Mouse (Mus musculus): Measurements from ENCODE around the gene Zfp341. TPM values are rescaled to one million over a fixed set of nuclear protein-coding genes. Genes with fewer than 3 reads are reported as not detected.

Zfp341 gene
- total and polyA plus RNA-seq, 2 experiments from 2014 or later = 1.5 to 7.7 TPM

DNA sequence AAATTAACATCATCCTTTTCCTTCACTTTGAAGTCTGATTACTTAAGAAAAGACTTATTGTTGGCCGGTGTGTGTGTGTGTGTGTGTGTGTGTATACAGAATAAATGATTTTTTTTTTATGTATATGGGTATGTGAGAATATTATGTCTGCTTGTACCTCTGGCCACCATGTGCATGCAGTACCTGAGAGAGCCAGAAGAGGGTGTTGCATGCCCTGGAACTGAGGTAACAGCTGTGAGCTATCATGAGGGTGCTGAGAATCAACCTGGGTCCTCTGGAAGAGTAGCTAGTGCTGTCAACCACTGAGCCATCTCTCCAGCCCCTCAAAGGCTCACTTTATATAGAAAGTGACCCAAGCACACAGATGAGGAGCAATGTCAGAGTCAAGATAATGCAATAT lies 31.7 kb upstream of the Zfp341 start:
- Histone ChIP-seq H3K4me2 (ENCODE audit: low read depth, low read length, poor library complexity, severe bottlenecking) (no peak overlapping the region), H3K27me3 (ENCODE audit: insufficient read depth, low read length) (no peaks in the 10 kb centered on the region), H3K36me3 (ENCODE audit: insufficient read depth, low read length) (no peaks in the 10 kb centered on the region), H3K4me3 (ENCODE audit: low read depth, low read length) (no peak overlapping the region), H3K4me1 (ENCODE audit: insufficient read depth, low read length) (peaks cover 4% of the 10 kb centered on the region; the same call in 1 of the 2 replicates), H3K9me3 (ENCODE audit: low read length) (no peaks in the 10 kb centered on the region), H3K9ac (replicated peaks; ENCODE audit: low read length, poor library complexity, severe bottlenecking) (no peak overlapping the region), H3K27ac (ENCODE audit: low read depth, low read length) (no peak overlapping the region)
- no peak for ATAC-seq (ENCODE audit: low FRiP score)
- no peak for DNase-seq (ENCODE audit: low spot score)
- 89% methylated on average over 1 of the region's 1 CpGs for WGBS
- TF ChIP-seq CTCF (IDR thresholded peaks at IDR 0.05) = peak; percentile 36

DNA sequence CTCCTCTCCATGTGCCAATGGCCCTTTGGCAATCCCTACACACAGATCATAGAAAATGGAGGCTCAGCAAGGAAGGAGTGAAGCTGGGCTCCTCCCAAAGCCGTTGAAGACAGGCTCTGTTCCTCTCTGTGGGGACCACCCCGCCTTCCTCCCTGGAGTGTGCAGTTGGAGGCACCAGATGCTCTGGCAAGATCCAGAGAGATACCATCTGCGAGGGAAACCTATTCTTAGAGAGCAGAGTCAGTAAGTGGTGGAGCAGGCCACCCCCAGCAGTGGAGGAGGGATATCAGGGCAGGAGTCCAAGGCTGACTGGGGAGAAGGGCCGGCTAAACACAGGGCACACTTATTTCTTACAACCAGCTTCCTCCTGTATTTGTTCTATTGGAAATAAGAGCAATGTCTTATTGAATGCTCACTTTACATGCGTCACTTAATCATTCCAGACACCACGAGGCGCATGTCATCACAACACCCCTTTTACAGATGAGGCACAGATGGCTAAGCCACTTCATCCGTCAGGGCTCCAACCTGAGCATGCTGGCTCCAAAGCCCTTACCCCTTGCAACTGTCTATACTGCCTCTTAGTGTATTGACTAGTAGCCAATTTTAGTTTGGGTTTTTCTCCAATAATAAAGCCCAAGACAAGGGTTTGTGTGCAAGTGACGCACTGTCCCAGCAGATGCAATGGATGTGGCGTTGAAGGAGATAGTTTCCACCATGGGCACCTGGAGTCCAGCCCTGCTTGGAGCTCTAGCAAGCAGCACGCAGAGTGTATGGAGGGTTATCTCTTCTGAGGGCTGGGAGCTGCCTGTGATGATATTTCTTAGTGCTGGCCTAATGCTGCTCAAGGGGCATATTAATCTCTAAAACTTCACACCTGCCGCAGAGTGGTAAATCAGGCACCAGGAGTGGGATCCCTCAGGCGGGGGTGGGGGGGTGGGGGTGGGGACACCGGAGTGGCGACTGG lies 28.9 kb upstream of the Zfp341 start:
- H3K4me2 ChIP-seq (ENCODE audit: low read depth, low read length, poor library complexity, severe bottlenecking) = no peak overlapping the region
- DNase-seq (ENCODE audit: low spot score) (peak; percentile 85), ATAC-seq (ENCODE audit: low FRiP score) (peak; percentile 68; the same call in 1 of the 2 replicates)
- no peaks in the 10 kb centered on the region for H3K4me1 ChIP-seq (ENCODE audit: insufficient read depth, low read length)
- no peak overlapping the region for H3K9ac ChIP-seq (replicated peaks; ENCODE audit: low read length, poor library complexity, severe bottlenecking)
- H3K9me3 ChIP-seq (ENCODE audit: low read length) = no peaks in the 10 kb centered on the region
- WGBS = 56% methylated on average over 15 of the region's 15 CpGs
- H3K27ac ChIP-seq (ENCODE audit: low read depth, low read length) = no peak overlapping the region
- H3K36me3 ChIP-seq (ENCODE audit: insufficient read depth, low read length) = peaks cover 5% of the 10 kb centered on the region; the same call in 1 of the 2 replicates
- H3K4me3 ChIP-seq (ENCODE audit: low read depth, low read length) = no peak overlapping the region
- H3K27me3 ChIP-seq (ENCODE audit: insufficient read depth, low read length) = no peaks in the 10 kb centered on the region
- no peak for TF ChIP-seq CTCF (IDR thresholded peaks at IDR 0.05)

GRCm38 (mm10) chr2:154584931-154585601 lies 28.0 kb upstream of the Zfp341 start:
- DNase-seq (ENCODE audit: low spot score) = peak; percentile 52
- 56% methylated on average over 17 of the region's 17 CpGs for WGBS
- H3K27ac ChIP-seq (ENCODE audit: low read depth, low read length) = no peak overlapping the region

GRCm38 (mm10) chr2:154586405-154586804 lies 26.7 kb upstream of the Zfp341 start:
- 80% methylated on average over 5 of the region's 5 CpGs for WGBS
- TF ChIP-seq CTCF (IDR thresholded peaks at IDR 0.05) = peak; percentile 70
- H3K36me3 ChIP-seq (ENCODE audit: insufficient read depth, low read length) = peaks cover 5% of the 10 kb centered on the region; the same call in 1 of the 2 replicates
- no peak overlapping the region for H3K9ac ChIP-seq (replicated peaks; ENCODE audit: low read length, poor library complexity, severe bottlenecking)
- no peaks in the 10 kb centered on the region for H3K4me1 ChIP-seq (ENCODE audit: insufficient read depth, low read length)
- ATAC-seq (ENCODE audit: low FRiP score) (no peak), DNase-seq (ENCODE audit: low spot score) (peak; percentile 58)
- no peak overlapping the region for H3K4me3 ChIP-seq (ENCODE audit: low read depth, low read length)
- no peaks in the 10 kb centered on the region for H3K9me3 ChIP-seq (ENCODE audit: low read length)
- no peak overlapping the region for H3K4me2 ChIP-seq (ENCODE audit: low read depth, low read length, poor library complexity, severe bottlenecking)
- no peaks in the 10 kb centered on the region for H3K27me3 ChIP-seq (ENCODE audit: insufficient read depth, low read length)
- H3K27ac ChIP-seq (ENCODE audit: low read depth, low read length) = no peak overlapping the region

More at GRCm38 (mm10) chr2:154584931-154585601, 28.0 kb upstream of the Zfp341 start:
- ATAC-seq (ENCODE audit: low FRiP score) = no peak
- H3K27me3 ChIP-seq (ENCODE audit: insufficient read depth, low read length) = no peaks in the 10 kb centered on the region
- H3K9ac ChIP-seq (replicated peaks; ENCODE audit: low read length, poor library complexity, severe bottlenecking) = no peak overlapping the region
- H3K4me1 ChIP-seq (ENCODE audit: insufficient read depth, low read length) = no peaks in the 10 kb centered on the region
- no peak for TF ChIP-seq CTCF (IDR thresholded peaks at IDR 0.05)
- H3K36me3 ChIP-seq (ENCODE audit: insufficient read depth, low read length) = peaks cover 5% of the 10 kb centered on the region; the same call in 1 of the 2 replicates
- no peak overlapping the region for H3K4me3 ChIP-seq (ENCODE audit: low read depth, low read length)
- no peaks in the 10 kb centered on the region for H3K9me3 ChIP-seq (ENCODE audit: low read length)
- H3K4me2 ChIP-seq (ENCODE audit: low read depth, low read length, poor library complexity, severe bottlenecking) = no peak overlapping the region

DNA sequence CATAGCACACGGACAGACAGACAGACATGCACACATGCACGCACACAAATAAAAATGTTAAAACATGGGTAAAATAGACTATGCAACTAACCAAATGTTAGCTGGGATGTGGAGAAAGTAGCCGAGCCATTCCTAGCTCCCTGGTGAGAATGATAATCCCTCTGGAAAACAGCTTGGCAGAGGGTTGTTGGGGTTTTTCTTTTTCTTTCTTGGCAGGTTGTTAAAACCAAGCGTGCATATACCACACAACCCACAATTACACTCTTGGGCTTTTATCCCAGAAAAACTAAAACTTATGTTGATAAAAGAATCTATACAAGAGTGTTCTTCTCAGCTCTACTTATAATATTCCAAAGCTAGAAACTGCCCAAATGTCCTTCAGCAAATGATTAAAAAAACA lies 24.0 kb upstream of the Zfp341 start:
- TF ChIP-seq CTCF (IDR thresholded peaks at IDR 0.05) = no peak
- no peak overlapping the region for H3K4me3 ChIP-seq (ENCODE audit: low read depth, low read length)
- H3K4me1 ChIP-seq (ENCODE audit: insufficient read depth, low read length) = no peaks in the 10 kb centered on the region
- 64% methylated on average over 4 of the region's 4 CpGs for WGBS
- H3K36me3 ChIP-seq (ENCODE audit: insufficient read depth, low read length) = peaks cover 5% of the 10 kb centered on the region; the same call in 1 of the 2 replicates
- no peaks in the 10 kb centered on the region for H3K9me3 ChIP-seq (ENCODE audit: low read length)
- no peak overlapping the region for H3K27ac ChIP-seq (ENCODE audit: low read depth, low read length)
- no peak for ATAC-seq (ENCODE audit: low FRiP score)
- H3K27me3 ChIP-seq (ENCODE audit: insufficient read depth, low read length) = no peaks in the 10 kb centered on the region
- DNase-seq (ENCODE audit: low spot score) = no peak
- H3K9ac ChIP-seq (replicated peaks; ENCODE audit: low read length, poor library complexity, severe bottlenecking) = no peak overlapping the region
- no peak overlapping the region for H3K4me2 ChIP-seq (ENCODE audit: low read depth, low read length, poor library complexity, severe bottlenecking)
